Mouse (Mus musculus) midbrain, embryonic 16.5 days (tissue): Measurements from ENCODE around the gene Trim8. TPM values are rescaled to one million over a fixed set of nuclear protein-coding genes. Genes with fewer than 3 reads are reported as not detected.

Experiments used
- ATAC-seq: fragments of 200-750 bp; cut with Nextera tagmentation; 2 replicates; pipeline ENCODE4 v1.8.0; 2017; ENCODE audit warnings: moderate TSS enrichment
- H3K27ac ChIP-seq: fragments of 300-500 bp; sonication (generic); 2 replicates; pipeline ENCODE4 v1.5.1; 2014; ENCODE audit warnings: mild to moderate bottlenecking, low read length, mixed read lengths
- H3K27me3 ChIP-seq: fragments of 300-500 bp; sonication (generic); 2 replicates; pipeline ENCODE4 v1.6.1; 2014; ENCODE audit warnings: low read depth, low read length, mixed read lengths; ENCODE audit not compliant: control insufficient read depth, insufficient read depth
- H3K36me3 ChIP-seq: fragments of 300-500 bp; sonication (generic); 2 replicates; pipeline ENCODE4 v1.6.1; 2014; ENCODE audit warnings: mild to moderate bottlenecking, low read length, moderate library complexity, mixed read lengths; ENCODE audit not compliant: control insufficient read depth, insufficient read depth
- H3K4me1 ChIP-seq: fragments of 300-500 bp; sonication (generic); 2 replicates; pipeline ENCODE4 v1.6.1; 2014; ENCODE audit warnings: mild to moderate bottlenecking, low read length, mixed read lengths; ENCODE audit not compliant: control insufficient read depth, insufficient read depth
- H3K4me2 ChIP-seq: fragments of 300-500 bp; sonication (generic); 2 replicates; pipeline ENCODE4 v1.6.1; 2014; ENCODE audit warnings: mild to moderate bottlenecking, low read length, mixed read lengths
- H3K4me3 ChIP-seq: fragments of 300-500 bp; sonication (generic); 2 replicates; pipeline ENCODE4 v1.5.1; 2014; ENCODE audit warnings: low read depth, mild to moderate bottlenecking, low read length, moderate library complexity, mixed read lengths
- H3K9ac ChIP-seq: fragments of 300-500 bp; sonication (generic); 2 replicates; pipeline ENCODE4 v1.6.1; 2014; ENCODE audit warnings: low read depth, low read length, mixed read lengths
- H3K9me3 ChIP-seq: fragments of 300-500 bp; sonication (generic); replicated peaks from 2 replicates; pipeline ENCODE4 v1.6.1; 2014; ENCODE audit warnings: mild to moderate bottlenecking, low read length, mixed read lengths; ENCODE audit not compliant: control insufficient read depth, poor library complexity, severe bottlenecking
- WGBS: fragments of 180-500 bp; shearing (Covaris S2); extraction: QIAGEN DNeasy Blood & Tissue Kit; methylation state at CpG from one replicate; pipeline ENCODE4 v1.1.7; 2014; 5-methylcytosine and 5-hydroxymethylcytosine counted together
- polyA plus RNA-seq: library from polyadenylated mRNA; unstranded; fragments of >200 nt; fragmentation: Nextera tagmentation; extraction: Ambion mirVana; gene quantifications from 2 replicates; pipeline ENCODE4 v1.2.1, GENCODE M21; 2015

Gene Trim8
- polyA plus RNA-seq, 1 experiment from 2014 or later = 26.8 TPM

DNA sequence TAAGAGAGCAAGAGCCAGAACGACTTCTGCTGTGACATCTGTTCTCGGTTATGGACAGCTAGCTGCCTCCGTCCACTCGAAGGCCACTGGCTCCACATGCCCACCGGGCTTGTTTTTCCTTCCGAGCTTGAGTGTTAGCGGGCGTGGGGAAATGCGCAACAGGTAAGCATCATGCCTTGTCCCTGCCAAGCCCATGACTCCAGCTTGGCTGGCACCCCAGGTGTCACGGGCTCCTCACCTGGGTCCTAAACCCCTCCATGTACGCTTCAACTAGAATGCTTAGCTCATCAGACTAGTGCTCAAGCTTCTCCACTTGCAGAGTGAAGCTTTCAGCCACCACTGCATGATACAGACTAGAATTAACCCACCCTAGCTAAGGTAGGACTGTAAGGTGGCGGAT lies 57.1 kb downstream of the Trim8 start:
- H3K9me3 ChIP-seq = no peaks in the 10 kb centered on the region
- WGBS = 71% methylated on average over 12 of the region's 12 CpGs
- no peak overlapping the region for H3K27ac ChIP-seq
- peaks cover 10% of the 10 kb centered on the region for H3K36me3 ChIP-seq
- no peaks in the 10 kb centered on the region for H3K27me3 ChIP-seq
- no peak overlapping the region for H3K4me3 ChIP-seq
- peaks cover 2% of the 10 kb centered on the region; the same call in 1 of the 2 replicates for H3K4me1 ChIP-seq
- no peak overlapping the region for H3K4me2 ChIP-seq
- H3K9ac ChIP-seq = no peak overlapping the region
- ATAC-seq = no peak

DNA sequence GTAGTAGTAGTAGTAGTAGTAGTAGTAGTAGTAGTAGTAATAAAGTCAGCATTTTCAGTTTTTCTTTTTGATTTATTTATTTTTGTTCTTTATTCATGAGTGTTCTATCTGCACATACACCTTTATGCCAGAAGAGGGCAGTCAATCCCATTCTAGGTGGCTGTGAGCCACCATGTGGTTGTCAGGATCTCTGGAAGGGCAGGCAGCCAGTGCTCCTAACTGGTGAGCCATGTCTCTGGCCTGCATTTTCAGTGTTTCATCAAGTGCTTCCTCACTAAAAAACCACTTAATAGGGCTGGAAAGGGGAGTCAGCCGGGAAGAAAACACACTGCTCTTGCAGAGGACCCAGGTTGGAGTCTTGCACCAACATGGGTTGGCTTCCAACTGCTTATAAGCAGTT lies 60.6 kb downstream of the Trim8 start:
- no peaks in the 10 kb centered on the region for H3K4me1 ChIP-seq
- H3K27me3 ChIP-seq = no peaks in the 10 kb centered on the region
- no peak overlapping the region for H3K27ac ChIP-seq
- 43% methylated on average over 1 of the region's 1 CpGs for WGBS
- H3K4me2 ChIP-seq = no peak overlapping the region
- H3K36me3 ChIP-seq = peaks cover 5% of the 10 kb centered on the region
- H3K4me3 ChIP-seq = no peak overlapping the region
- no peak for ATAC-seq
- H3K9me3 ChIP-seq = no peaks in the 10 kb centered on the region
- H3K9ac ChIP-seq = no peak overlapping the region

DNA sequence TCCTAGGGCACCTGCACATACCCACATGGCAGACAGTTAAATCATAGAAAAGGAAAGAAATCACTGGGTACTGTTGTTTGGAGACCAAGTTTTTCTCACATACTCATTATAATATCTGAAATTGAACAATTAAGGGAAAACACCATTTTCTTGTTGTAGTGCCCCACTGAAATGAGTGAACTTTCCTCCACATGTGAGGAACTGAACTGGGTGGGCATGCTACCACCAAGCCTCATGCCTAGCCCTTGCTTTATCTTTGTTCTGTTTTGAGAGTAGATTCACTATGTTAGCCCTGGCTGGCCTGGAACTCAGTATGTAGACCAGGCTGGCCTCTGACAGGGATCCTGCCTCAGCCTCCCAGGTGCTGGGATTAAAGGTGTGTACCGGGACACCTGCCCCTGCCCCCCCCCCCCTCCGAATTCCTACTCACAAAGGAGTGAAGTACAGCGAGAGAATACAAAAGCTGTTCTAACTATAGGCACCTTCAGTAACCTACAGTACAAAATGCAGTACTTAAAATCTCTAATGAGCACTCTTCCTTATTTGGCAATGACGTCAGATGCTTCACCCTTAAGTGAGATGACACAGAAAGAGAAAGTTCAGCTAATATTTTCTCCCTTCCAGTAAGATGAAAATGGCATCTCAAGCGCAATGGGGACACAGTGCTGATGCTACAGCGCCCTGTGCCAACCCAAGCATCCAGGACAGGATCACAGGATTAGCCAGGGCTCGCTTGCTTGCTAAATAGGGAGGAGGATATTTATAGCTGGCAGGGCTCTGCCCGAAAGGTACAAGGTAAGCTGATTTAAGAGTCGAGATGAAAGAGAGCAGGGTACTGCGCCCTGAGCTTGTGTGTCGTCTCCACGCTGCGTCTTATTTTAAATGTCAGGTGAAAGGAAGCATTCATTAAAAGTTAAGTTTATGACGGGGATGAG lies 61.3 kb downstream of the Trim8 start:
- H3K36me3 ChIP-seq = peaks cover 2% of the 10 kb centered on the region
- no peak for ATAC-seq
- 85% methylated on average over 14 of the region's 14 CpGs for WGBS

DNA sequence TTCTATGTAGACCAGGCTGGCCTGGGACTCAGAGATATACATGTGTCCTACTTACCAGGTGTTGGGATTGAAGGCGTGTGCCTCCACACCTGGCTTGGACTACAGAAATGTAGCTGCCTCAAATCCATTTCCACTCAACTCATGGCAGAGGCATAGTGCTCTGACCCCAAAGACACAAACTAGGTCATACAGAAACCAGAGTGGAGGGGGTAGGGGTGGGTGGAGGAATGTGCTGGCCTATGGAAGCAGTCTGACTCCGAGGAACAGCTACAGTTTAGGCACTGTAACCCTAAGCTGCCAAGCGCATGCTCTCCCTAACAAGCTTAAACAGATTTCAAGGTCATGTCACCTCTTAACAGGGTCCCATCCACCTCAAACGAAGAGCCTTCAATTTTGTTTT lies 62.1 kb downstream of the Trim8 start:
- Histone ChIP-seq H3K36me3 (no peaks in the 10 kb centered on the region), H3K4me3 (no peak overlapping the region), H3K9me3 (no peaks in the 10 kb centered on the region), H3K9ac (no peak overlapping the region), H3K27me3 (no peaks in the 10 kb centered on the region), H3K4me2 (no peak overlapping the region), H3K4me1 (no peaks in the 10 kb centered on the region), H3K27ac (no peak overlapping the region)
- no peak for ATAC-seq
- WGBS = 87% methylated on average over 4 of the region's 4 CpGs

More for the DNA sequence above, 61.3 kb downstream of the Trim8 start:
- Histone ChIP-seq H3K27ac (no peak overlapping the region), H3K9ac (no peak overlapping the region), H3K9me3 (no peaks in the 10 kb centered on the region), H3K4me2 (no peak overlapping the region), H3K4me3 (no peak overlapping the region), H3K4me1 (no peaks in the 10 kb centered on the region), H3K27me3 (no peaks in the 10 kb centered on the region)

DNA sequence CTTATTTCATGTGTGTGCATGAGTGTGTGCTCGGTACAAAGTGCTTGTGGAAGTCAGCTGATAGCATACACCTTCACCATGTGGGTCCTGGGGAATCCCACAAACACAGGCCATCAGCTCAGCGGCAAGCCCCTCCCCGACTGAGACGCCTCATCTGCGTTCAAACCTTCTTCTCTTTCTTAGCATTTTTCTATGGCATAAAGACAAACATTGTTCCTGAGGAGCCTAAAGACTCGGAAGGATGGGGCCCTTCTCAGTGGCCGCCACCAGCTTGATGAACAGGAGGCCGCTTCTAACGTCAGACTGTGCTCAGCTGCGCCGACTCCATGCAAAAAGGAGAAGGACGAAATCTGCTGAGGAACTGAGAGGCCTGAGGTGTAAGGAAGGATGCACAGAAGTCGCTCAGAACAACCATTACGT lies 62.6 kb downstream of the Trim8 start:
- no peaks in the 10 kb centered on the region for H3K27me3 ChIP-seq
- ATAC-seq = no peak
- 69% methylated on average over 14 of the region's 14 CpGs for WGBS

More for the DNA sequence above, 62.6 kb downstream of the Trim8 start:
- H3K9ac ChIP-seq = no peak overlapping the region
- H3K4me2 ChIP-seq = no peak overlapping the region
- no peak overlapping the region for H3K4me3 ChIP-seq
- no peak overlapping the region for H3K27ac ChIP-seq
- no peaks in the 10 kb centered on the region for H3K36me3 ChIP-seq
- H3K4me1 ChIP-seq = no peaks in the 10 kb centered on the region
- no peaks in the 10 kb centered on the region for H3K9me3 ChIP-seq

Other genes with a start within 250 kb of the Trim8 start
- 1.3 and 1.5 TPM in 2 replicates for gene Nfkb2, start 197.4 kb upstream of the Trim8 start, polyA plus RNA-seq
- gene Psd, start 174.5 kb upstream of the Trim8 start, polyA plus RNA-seq = 129 and 146 TPM in 2 replicates
- gene Fbxl15, start 173.5 kb upstream of the Trim8 start, polyA plus RNA-seq = 49.5 and 51.3 TPM in 2 replicates
- gene Cuedc2, start 163.0 kb upstream of the Trim8 start, polyA plus RNA-seq = 313 and 332 TPM in 2 replicates
- gene Mfsd13a, start 160.6 kb upstream of the Trim8 start, polyA plus RNA-seq = 10.7 and 11.8 TPM in 2 replicates
- gene 2310034G01Rik, start 151.4 kb upstream of the Trim8 start, polyA plus RNA-seq = 1.4 and 2.7 TPM in 2 replicates
- 378 and 383 TPM in 2 replicates for gene Actr1a, start 106.0 kb upstream of the Trim8 start, polyA plus RNA-seq
- gene Sufu, start 104.8 kb upstream of the Trim8 start, polyA plus RNA-seq = 19.0 and 22.5 TPM in 2 replicates
- gene Arl3, start 71.5 kb downstream of the Trim8 start, polyA plus RNA-seq = 213 and 226 TPM in 2 replicates
- gene Sfxn2, start 71.7 kb downstream of the Trim8 start, polyA plus RNA-seq = 9.7 and 12.8 TPM in 2 replicates
- gene Wbp1l, start 97.4 kb downstream of the Trim8 start, polyA plus RNA-seq = 34.0 and 34.8 TPM in 2 replicates
- not detected in 2 replicates for gene Cyp17a1, start 171.5 kb downstream of the Trim8 start, polyA plus RNA-seq
- gene Borcs7, start 188.2 kb downstream of the Trim8 start, polyA plus RNA-seq = 24.6 and 27.6 TPM in 2 replicates
- 35.6 and 38.1 TPM in 2 replicates for gene As3mt, start 205.8 kb downstream of the Trim8 start, polyA plus RNA-seq